Mouse (Mus musculus): ENCODE results near the gene Ak4.

Ak4 gene

GRCm38 (mm10) chr4:101459358-101459757 is 40.3 kb downstream of the Ak4 start:
- DNase-seq (ENCODE audit: low spot score): no peak

GRCm38 (mm10) chr4:101460114-101460513 is 41.0 kb downstream of the Ak4 start:
- no peak for DNase-seq (ENCODE audit: low spot score)

GRCm38 (mm10) chr4:101462065-101462464 is 43.0 kb downstream of the Ak4 start:
- DNase-seq (ENCODE audit: low spot score): no peak

- DNase-seq (ENCODE audit: low spot score): no peak
These were observed 47.2 kb downstream of the Ak4 start for GRCm38 (mm10) chr4:101466264-101466663.

GRCm38 (mm10) chr4:101469242-101469641 is 50.2 kb downstream of the Ak4 start:
- DNase-seq (ENCODE audit: low spot score): no peak

GRCm38 (mm10) chr4:101470543-101470942 is 51.5 kb downstream of the Ak4 start:
- no peak for DNase-seq (ENCODE audit: low spot score)

- no peak for DNase-seq (ENCODE audit: low spot score)
These were observed 53.7 kb downstream of the Ak4 start for GRCm38 (mm10) chr4:101472767-101473166.

- DNase-seq (ENCODE audit: low spot score): no peak
These were observed 71.3 kb downstream of the Ak4 start for GRCm38 (mm10) chr4:101490320-101490917.

- DNase-seq (ENCODE audit: low spot score): no peak
These were observed 72.6 kb downstream of the Ak4 start for GRCm38 (mm10) chr4:101491704-101492103.

- DNase-seq (ENCODE audit: low spot score): no peak
These were observed 74.6 kb downstream of the Ak4 start for GRCm38 (mm10) chr4:101493611-101494197.

GRCm38 (mm10) chr4:101496188-101496533 is 77.1 kb downstream of the Ak4 start:
- no peak for DNase-seq (ENCODE audit: low spot score)

GRCm38 (mm10) chr4:101496534-101497237 is 77.6 kb downstream of the Ak4 start, which contains the start of gene Dnajc6:
TSS of gene Dnajc6 (plus strand) at chr4:101496648.
- no peak for DNase-seq (ENCODE audit: low spot score)

GRCm38 (mm10) chr4:101497336-101497735 is 78.3 kb downstream of the Ak4 start:
- DNase-seq (ENCODE audit: low spot score): no peak

- no peak for DNase-seq (ENCODE audit: low spot score)
These were observed 85.5 kb downstream of the Ak4 start for GRCm38 (mm10) chr4:101504470-101505007.

- DNase-seq (ENCODE audit: low spot score): no peak
These were observed 86.9 kb downstream of the Ak4 start for GRCm38 (mm10) chr4:101505966-101506365.

GRCm38 (mm10) chr4:101506372-101506771 is 87.3 kb downstream of the Ak4 start:
- DNase-seq (ENCODE audit: low spot score): no peak

GRCm38 (mm10) chr4:101507571-101508422 is 88.7 kb downstream of the Ak4 start:
- DNase-seq (ENCODE audit: low spot score): peak; percentile 73

- no peak for DNase-seq (ENCODE audit: low spot score)
These were observed 89.4 kb downstream of the Ak4 start for GRCm38 (mm10) chr4:101508431-101508830.

- DNase-seq (ENCODE audit: low spot score): no peak
These were observed 89.9 kb downstream of the Ak4 start for GRCm38 (mm10) chr4:101508851-101509577.

- DNase-seq (ENCODE audit: low spot score): no peak
These were observed 91.2 kb downstream of the Ak4 start for GRCm38 (mm10) chr4:101510111-101510903.

- no peak for DNase-seq (ENCODE audit: low spot score)
These were observed 91.8 kb downstream of the Ak4 start for GRCm38 (mm10) chr4:101510904-101511210.

Data from left cerebral cortex, adult 11 months (tissue).